ENCODE assay signal across 24 mouse cellular contexts in the genomic region with DNA sequence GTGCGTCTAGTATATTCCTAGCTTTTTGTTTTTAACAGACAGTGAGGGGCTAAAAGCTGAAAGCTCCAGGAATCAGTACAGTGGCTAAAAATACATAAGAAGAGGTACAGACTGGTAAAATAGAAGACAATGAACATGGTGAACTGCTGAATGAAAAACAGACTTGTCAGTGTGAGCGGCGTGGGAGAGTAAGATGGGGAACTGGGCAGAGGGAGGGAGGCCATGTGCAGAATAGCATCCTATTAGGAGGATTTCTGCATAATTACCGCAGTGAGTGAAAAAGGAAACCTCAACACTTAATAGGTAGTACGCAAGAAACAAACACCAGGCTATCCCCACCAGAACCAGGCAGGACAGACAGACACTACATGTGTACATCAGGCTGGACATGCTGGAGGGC. TPM values are rescaled to one million over a fixed set of nuclear protein-coding genes. Genes with fewer than 3 reads are reported as not detected.
DNase-seq lines count a peak whose midpoint lies in the region; ATAC-seq and TF ChIP-seq lines count a peak whose summit lies in the region.
"Had no signal": no experiment of that assay in that cellular context is flagged by ENCODE, and none has a peak within 500 bp of the region (broad histone marks: within the 10 kb centered on the region; RNA-seq: fewer than 3 reads in every experiment).

No protein-coding gene starts in this region.

- 0 out of 2 replicates have a peak overlapping the region, but pooled peaks have one; percentile 29 for H3K27ac ChIP-seq in heart, embryonic 15.5 days
- 0 out of 2 replicates have a peak overlapping the region, but pooled peaks have one; percentile 22 for H3K27ac ChIP-seq in midbrain, embryonic 12.5 days (replicated peaks)
- H3K27ac ChIP-seq in midbrain, embryonic 10.5 days (replicated peaks): no peak overlapping the region
- peak overlapping the region; percentile 85 for H3K27ac ChIP-seq in forebrain, embryonic 16.5 days (ENCODE audit: low read length)
- H3K27ac ChIP-seq: embryonic facial prominence, embryonic 10.5 days; kidney, postnatal 0 days; stomach, embryonic 15.5 days had no signal

- H3K9me3 ChIP-seq in heart, embryonic 15.5 days (replicated peaks): no peaks in the 10 kb centered on the region
- no peaks in the 10 kb centered on the region for H3K9me3 ChIP-seq in midbrain, embryonic 12.5 days
- H3K9me3 ChIP-seq in midbrain, embryonic 10.5 days (replicated peaks): no peaks in the 10 kb centered on the region
- H3K9me3 ChIP-seq in forebrain, embryonic 16.5 days (ENCODE audit: control insufficient read depth, low read length): no peaks in the 10 kb centered on the region
- H3K9me3 ChIP-seq: embryonic facial prominence, embryonic 10.5 days; megakaryocyte, embryonic 14.5 days; stomach, embryonic 15.5 days had no signal

- no peak overlapping the region for H3K4me3 ChIP-seq in heart, embryonic 15.5 days
- H3K4me3 ChIP-seq in midbrain, embryonic 12.5 days: no peak overlapping the region
- H3K4me3 ChIP-seq in midbrain, embryonic 10.5 days: no peak overlapping the region
- H3K4me3 ChIP-seq in forebrain, embryonic 16.5 days (replicated peaks; ENCODE audit: low read length): no peak overlapping the region
- H3K4me3 ChIP-seq: embryonic facial prominence, embryonic 10.5 days; megakaryocyte, embryonic 14.5 days; myocyte; stomach, embryonic 15.5 days had no signal

- H3K36me3 ChIP-seq in heart, embryonic 15.5 days: peaks cover 10% of the 10 kb centered on the region
- peaks cover 26% of the 10 kb centered on the region for H3K36me3 ChIP-seq in midbrain, embryonic 12.5 days
- peaks cover 34% of the 10 kb centered on the region for H3K36me3 ChIP-seq in midbrain, embryonic 10.5 days
- peaks cover 3% of the 10 kb centered on the region; the same call in 1 of the 2 replicates for H3K36me3 ChIP-seq in forebrain, embryonic 16.5 days (ENCODE audit: control insufficient read depth, insufficient read depth)

- WGBS in heart, embryonic 15.5 days: 89% methylated on average over 5 of the region's 5 CpGs
- 85% methylated on average over 5 of the region's 5 CpGs for WGBS in midbrain, embryonic 12.5 days
- 96% methylated on average over 5 of the region's 5 CpGs for WGBS in midbrain, embryonic 10.5 days
- WGBS in forebrain, embryonic 16.5 days: 29% methylated on average over 5 of the region's 5 CpGs

- H3K4me1 ChIP-seq in heart, embryonic 15.5 days (replicated peaks): peaks cover 53% of the 10 kb centered on the region
- H3K4me1 ChIP-seq in midbrain, embryonic 12.5 days: peaks cover 36% of the 10 kb centered on the region
- peaks cover 36% of the 10 kb centered on the region for H3K4me1 ChIP-seq in midbrain, embryonic 10.5 days
- H3K4me1 ChIP-seq in forebrain, embryonic 16.5 days (replicated peaks; ENCODE audit: control insufficient read depth, insufficient read depth, low read length): peaks cover 45% of the 10 kb centered on the region

- no peak for TF ChIP-seq POLR2A in brain, embryonic 14.5 days (IDR thresholded peaks at IDR 0.05; ENCODE audit: borderline replicate concordance, extremely low read depth, insufficient read depth, insufficient read length, poor library complexity, severe bottlenecking)

- DNase-seq in heart, postnatal 4 days: no peak
- no peak for DNase-seq in midbrain, embryonic 10.5 days (ENCODE audit: low spot score)
- peak; percentile 78 for DNase-seq in brain, embryonic 14.5 days (ENCODE audit: low read depth)
- DNase-seq in lung, postnatal 10 days: no peak
- no peak for DNase-seq in ovary, postnatal 14 days (ENCODE audit: low spot score)
- DNase-seq: adrenal gland, postnatal 36 days; gastrocnemius, postnatal 10 days; kidney, adult 11 months; liver; thymus, adult 2 months had no signal

- no peaks in the 10 kb centered on the region for H3K27me3 ChIP-seq in heart, embryonic 15.5 days
- no peaks in the 10 kb centered on the region for H3K27me3 ChIP-seq in midbrain, embryonic 12.5 days
- 0 out of 2 replicates have a peak, but pooled peaks cover 3% of the 10 kb centered on the region for H3K27me3 ChIP-seq in midbrain, embryonic 10.5 days (ENCODE audit: low read depth, poor library complexity, severe bottlenecking)
- no peaks in the 10 kb centered on the region for H3K27me3 ChIP-seq in forebrain, embryonic 16.5 days (replicated peaks; ENCODE audit: control insufficient read depth, insufficient read depth, low read length)
- H3K27me3 ChIP-seq: stomach, embryonic 15.5 days had no signal

- no peak for TF ChIP-seq CTCF in brain, embryonic 14.5 days (IDR thresholded peaks at IDR 0.05; ENCODE audit: borderline replicate concordance, extremely low read depth, insufficient read depth, insufficient read length)

- H3K9ac ChIP-seq in heart, embryonic 15.5 days: no peak overlapping the region
- no peak overlapping the region for H3K9ac ChIP-seq in midbrain, embryonic 12.5 days (replicated peaks)
- H3K9ac ChIP-seq in forebrain, embryonic 16.5 days (replicated peaks; ENCODE audit: low read depth, low read length): no peak overlapping the region
- H3K9ac ChIP-seq: stomach, embryonic 15.5 days had no signal

- ATAC-seq in heart, embryonic 15.5 days (replicated peaks; ENCODE audit: insufficient number of reproducible peaks, insufficient read depth, low FRiP score, low read depth): no peak
- ATAC-seq in midbrain, embryonic 12.5 days (ENCODE audit: low FRiP score, low read depth): no peak
- 0 out of 2 replicates have a peak, but pooled peaks have one; percentile 21 for ATAC-seq in forebrain, embryonic 16.5 days

- no peak overlapping the region for H3K4me2 ChIP-seq in heart, embryonic 15.5 days
- H3K4me2 ChIP-seq in midbrain, embryonic 12.5 days (replicated peaks): no peak overlapping the region
- no peak overlapping the region for H3K4me2 ChIP-seq in forebrain, embryonic 16.5 days (ENCODE audit: low read length)
- H3K4me2 ChIP-seq: stomach, embryonic 15.5 days had no signal

RNA-seq across cellular contexts. Expression of a gene that starts 23.5 kb away (rescaled TPM):
- polyA plus RNA-seq in heart, embryonic 15.5 days (2015; fragmentation: Nextera tagmentation; extraction: Ambion mirVana): 0.14 and 0.20 TPM in 2 replicates
- not detected for total RNA-seq in heart, postnatal 4 days (2021)
- polyA plus RNA-seq in midbrain, embryonic 12.5 days (2016; fragmentation: Nextera tagmentation; extraction: Ambion mirVana): not detected in 2 replicates
- polyA plus RNA-seq in midbrain, embryonic 10.5 days (2016; fragmentation: Nextera tagmentation; extraction: Ambion mirVana): not detected in 2 replicates
- not detected in 2 replicates for polyA plus RNA-seq in brain, embryonic 14.5 days (2012; rRNA removed)
- polyA plus RNA-seq in forebrain, embryonic 16.5 days (2015; fragmentation: Nextera tagmentation; extraction: Ambion mirVana): 0.35 TPM in 1 of 2 replicates, not detected in the other
- total RNA-seq: adrenal gland, postnatal 36 days; common myeloid progenitor, adult 5-6 weeks; gastrocnemius, postnatal 10 days; heart, postnatal 25 days; layer of hippocampus, postnatal 36 days; left cerebral cortex, postnatal 36 days had no signal
- polyA plus RNA-seq: embryonic facial prominence, embryonic 10.5 days; frontal cortex, adult 2 months; kidney, postnatal 0 days; liver, embryonic 16.5 days; thymus, adult 2 months had no signal

RNA-seq across cellular contexts. Expression of a gene that starts 45.5 kb away (rescaled TPM):
- 23.4 and 25.6 TPM in 2 replicates for polyA plus RNA-seq in heart, embryonic 15.5 days (2015; fragmentation: Nextera tagmentation; extraction: Ambion mirVana)
- 10 to 100 TPM; 52.1 to 53.2 TPM for total RNA-seq in heart, postnatal 4 days (2021)
- polyA plus RNA-seq in midbrain, embryonic 12.5 days (2016; fragmentation: Nextera tagmentation; extraction: Ambion mirVana): 30.7 and 31.8 TPM in 2 replicates
- polyA plus RNA-seq in midbrain, embryonic 10.5 days (2016; fragmentation: Nextera tagmentation; extraction: Ambion mirVana): 29.6 and 34.1 TPM in 2 replicates
- 12.4 and 19.8 TPM in 2 replicates for polyA plus RNA-seq in brain, embryonic 14.5 days (2012; rRNA removed)
- 31.1 and 33.7 TPM in 2 replicates for polyA plus RNA-seq in forebrain, embryonic 16.5 days (2015; fragmentation: Nextera tagmentation; extraction: Ambion mirVana)
